Mouse (Mus musculus): ENCODE results near the gene Limch1. TPM values are rescaled to one million over a fixed set of nuclear protein-coding genes. Genes with fewer than 3 reads are reported as not detected.

Gene Limch1
- polyA plus RNA-seq, 1 experiment from 2014 or later: 48.4 TPM

DNA sequence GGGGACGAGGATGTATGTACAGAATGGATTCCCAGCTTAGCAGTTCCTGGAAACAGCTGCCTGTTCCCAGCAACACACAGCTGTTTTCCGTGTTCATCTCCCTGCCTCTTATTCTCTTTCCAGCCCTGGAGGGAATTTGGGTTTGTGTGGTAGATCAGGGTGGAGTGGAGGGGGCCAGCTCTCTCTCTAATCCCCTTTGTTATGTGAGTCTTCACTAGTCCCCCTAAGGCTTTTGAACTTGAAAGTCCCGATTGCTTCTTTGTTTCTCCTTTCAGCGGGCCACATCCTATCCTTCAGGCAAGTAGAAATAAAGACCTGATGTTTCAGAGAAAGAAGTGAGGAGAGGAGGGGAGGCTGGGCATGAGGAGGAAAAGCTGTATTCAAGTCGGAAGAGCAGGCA is 24.7 kb upstream of the Limch1 start:
- WGBS: 7% methylated on average over 5 of the region's 5 CpGs
- no peak for ATAC-seq
- Histone ChIP-seq H3K27me3 (no peaks in the 10 kb centered on the region), H3K9me3 (replicated peaks) (no peaks in the 10 kb centered on the region), H3K4me1 (0 out of 2 replicates have a peak, but pooled peaks cover 5% of the 10 kb centered on the region), H3K27ac (no peak overlapping the region), H3K9ac (no peak overlapping the region), H3K36me3 (ENCODE audit: poor library complexity, severe bottlenecking) (no peaks in the 10 kb centered on the region), H3K4me3 (no peak overlapping the region), H3K4me2 (no peak overlapping the region)

DNA sequence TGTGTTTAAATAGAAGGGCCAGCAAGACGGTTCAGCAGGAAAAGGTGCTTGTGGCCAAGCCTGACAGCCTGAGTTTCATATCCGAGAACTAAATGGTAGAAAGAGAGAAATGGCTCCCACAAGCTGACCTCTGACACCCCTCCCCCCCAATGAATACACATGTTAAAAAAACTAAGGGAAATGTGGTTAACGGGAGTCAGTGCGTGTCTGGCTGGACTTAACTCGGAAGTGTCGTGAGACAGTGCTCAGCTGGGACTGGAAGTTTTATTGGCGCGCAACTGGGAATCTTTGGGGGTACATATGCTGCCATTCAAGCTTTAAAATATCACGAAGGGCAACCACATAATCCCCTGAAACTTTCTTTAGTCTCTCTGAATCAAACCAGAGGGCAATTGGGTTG is 23.0 kb upstream of the Limch1 start:
- Histone ChIP-seq H3K9me3 (replicated peaks) (no peaks in the 10 kb centered on the region), H3K27me3 (no peaks in the 10 kb centered on the region), H3K27ac (no peak overlapping the region), H3K4me3 (no peak overlapping the region), H3K9ac (no peak overlapping the region), H3K36me3 (ENCODE audit: poor library complexity, severe bottlenecking) (no peaks in the 10 kb centered on the region), H3K4me2 (no peak overlapping the region), H3K4me1 (0 out of 2 replicates have a peak, but pooled peaks cover 5% of the 10 kb centered on the region)
- no peak for ATAC-seq
- WGBS: 76% methylated on average over 9 of the region's 9 CpGs

DNA sequence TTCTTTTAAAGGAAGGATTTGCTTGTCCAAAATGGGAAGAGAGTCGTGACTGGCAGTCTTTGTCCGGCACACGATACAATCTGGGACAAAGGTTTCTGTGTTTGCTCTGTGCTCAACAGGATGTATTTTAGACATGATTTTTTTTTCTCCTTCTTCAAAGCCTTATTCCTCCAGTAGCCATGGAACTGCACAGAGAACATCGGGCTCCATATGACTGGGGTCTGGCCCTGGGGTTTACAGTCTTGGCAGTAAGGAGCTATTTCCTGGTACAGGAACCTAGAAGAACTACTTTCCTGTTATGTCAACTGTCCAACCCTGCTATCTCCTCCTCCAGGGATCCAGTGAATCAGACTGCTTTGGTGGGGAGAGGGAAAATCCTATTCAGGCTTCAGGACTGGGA is 22.6 kb upstream of the Limch1 start:
- WGBS: 54% methylated on average over 4 of the region's 4 CpGs
- no peaks in the 10 kb centered on the region for H3K36me3 ChIP-seq (ENCODE audit: poor library complexity, severe bottlenecking)
- no peak for ATAC-seq

DNA sequence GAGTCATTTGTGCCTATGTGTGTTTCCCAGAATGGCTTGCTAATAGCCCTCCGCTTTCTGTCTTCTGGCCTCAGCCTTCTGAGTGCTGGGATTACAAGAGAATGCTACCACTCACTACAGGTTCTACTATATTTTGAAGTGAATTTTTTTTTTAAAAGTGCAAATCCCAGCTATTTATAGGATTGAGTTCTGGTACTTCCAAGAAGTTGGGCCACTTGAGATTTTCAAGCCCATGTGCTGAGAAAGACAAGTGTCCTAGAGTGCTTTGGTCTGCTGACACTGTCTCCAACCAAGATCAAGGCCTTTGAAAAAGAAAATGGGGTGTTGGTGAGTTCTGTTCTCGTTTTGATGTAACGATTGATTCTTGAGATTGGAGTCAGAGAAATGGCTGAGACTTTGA is 22.0 kb upstream of the Limch1 start:
- 80% methylated on average over 3 of the region's 3 CpGs for WGBS
- no peaks in the 10 kb centered on the region for H3K27me3 ChIP-seq
- no peak overlapping the region for H3K4me3 ChIP-seq
- H3K9ac ChIP-seq: no peak overlapping the region
- ATAC-seq: no peak
- H3K4me1 ChIP-seq: 0 out of 2 replicates have a peak, but pooled peaks cover 5% of the 10 kb centered on the region
- no peak overlapping the region for H3K27ac ChIP-seq
- no peak overlapping the region for H3K4me2 ChIP-seq
- no peaks in the 10 kb centered on the region for H3K9me3 ChIP-seq (replicated peaks)
- H3K36me3 ChIP-seq (ENCODE audit: poor library complexity, severe bottlenecking): no peaks in the 10 kb centered on the region

More for the DNA sequence above, 22.6 kb upstream of the Limch1 start:
- Histone ChIP-seq H3K27ac (no peak overlapping the region), H3K4me2 (no peak overlapping the region), H3K9me3 (replicated peaks) (no peaks in the 10 kb centered on the region), H3K27me3 (no peaks in the 10 kb centered on the region), H3K4me1 (0 out of 2 replicates have a peak, but pooled peaks cover 5% of the 10 kb centered on the region), H3K9ac (no peak overlapping the region), H3K4me3 (no peak overlapping the region)

DNA sequence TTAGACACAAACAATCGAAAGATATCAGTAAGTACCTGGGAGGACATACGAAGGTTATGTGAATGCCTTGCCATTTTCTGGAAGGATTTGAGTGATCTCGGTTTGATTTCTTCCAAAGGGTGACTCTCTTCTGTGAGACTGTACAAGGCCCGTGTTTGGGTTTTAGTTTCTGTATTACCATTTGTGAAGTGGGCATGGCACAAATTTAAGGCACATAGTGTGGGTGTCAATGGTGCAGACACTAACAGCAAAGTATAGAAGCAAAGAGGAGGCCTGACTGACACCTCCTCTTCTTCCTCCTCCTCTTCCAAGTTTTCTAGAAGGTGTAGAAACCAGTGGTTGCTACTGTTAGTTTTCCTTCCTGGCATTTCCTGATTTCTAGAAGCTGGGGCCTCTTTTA is 16.3 kb upstream of the Limch1 start:
- 93% methylated on average over 4 of the region's 4 CpGs for WGBS
- Histone ChIP-seq H3K27me3 (no peaks in the 10 kb centered on the region), H3K27ac (no peak overlapping the region), H3K4me3 (no peak overlapping the region), H3K9me3 (replicated peaks) (no peaks in the 10 kb centered on the region), H3K9ac (no peak overlapping the region), H3K36me3 (ENCODE audit: poor library complexity, severe bottlenecking) (no peaks in the 10 kb centered on the region), H3K4me2 (no peak overlapping the region), H3K4me1 (peaks cover 16% of the 10 kb centered on the region)
- no peak for ATAC-seq

DNA sequence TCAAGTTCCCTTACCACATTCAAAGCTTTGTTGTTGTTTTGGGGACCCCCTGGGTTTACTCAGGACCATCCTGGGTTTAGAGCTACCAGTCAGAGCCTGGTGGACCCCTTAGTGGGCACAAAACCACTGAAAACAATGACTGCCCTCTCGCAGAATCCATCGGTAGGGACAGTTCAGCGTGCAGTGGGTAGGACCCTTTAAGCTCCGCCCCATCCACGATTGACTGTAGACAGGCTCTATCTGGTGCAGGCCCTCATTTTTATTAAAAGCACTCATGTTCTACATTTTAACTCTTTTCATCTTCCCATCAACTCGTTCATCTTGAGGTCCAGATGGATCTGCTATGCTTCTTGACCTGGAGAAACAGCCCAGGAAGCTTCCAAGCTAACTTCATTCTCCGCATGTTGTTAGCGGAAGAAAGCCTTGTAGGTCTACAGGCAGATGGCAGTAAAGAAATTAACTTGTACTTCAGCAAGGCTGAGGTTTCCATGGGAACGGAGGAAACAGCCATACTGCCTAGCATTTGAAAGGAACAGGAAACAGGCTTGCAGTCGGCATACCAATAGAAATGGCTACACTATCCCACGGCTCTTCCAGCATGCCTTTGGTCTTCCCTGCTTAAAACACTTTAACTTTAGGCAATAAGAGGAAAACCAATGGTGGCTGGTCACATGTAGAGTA is 14.9 kb upstream of the Limch1 start:
- peak overlapping the region; percentile 12 for H3K4me2 ChIP-seq
- H3K4me3 ChIP-seq: no peak overlapping the region
- peak; percentile 96 for ATAC-seq
- H3K4me1 ChIP-seq: peaks cover 16% of the 10 kb centered on the region
- H3K9me3 ChIP-seq (replicated peaks): no peaks in the 10 kb centered on the region
- H3K9ac ChIP-seq: no peak overlapping the region
- no peak overlapping the region for H3K27ac ChIP-seq
- no peaks in the 10 kb centered on the region for H3K36me3 ChIP-seq (ENCODE audit: poor library complexity, severe bottlenecking)
- 27% methylated on average over 11 of the region's 11 CpGs for WGBS
- H3K27me3 ChIP-seq: no peaks in the 10 kb centered on the region

DNA sequence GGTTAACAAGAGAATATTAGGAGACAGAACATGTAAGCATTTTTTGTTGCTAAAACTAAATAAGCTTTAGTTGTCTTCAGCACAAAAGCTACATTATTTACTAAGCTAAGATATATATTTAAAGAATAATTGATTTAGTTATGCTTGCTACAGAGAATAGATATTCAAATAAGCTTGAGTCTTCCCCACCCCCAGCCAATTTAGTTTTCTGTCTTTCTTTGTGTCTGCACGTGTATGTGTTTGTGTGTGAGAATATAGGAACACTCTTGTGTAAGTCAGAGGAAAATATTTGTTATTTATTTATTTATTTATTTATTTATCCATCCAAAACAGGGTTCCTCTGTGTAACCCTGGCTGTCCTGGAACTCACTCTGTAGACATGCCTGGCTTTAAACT is 14.3 kb upstream of the Limch1 start:
- Histone ChIP-seq H3K9me3 (replicated peaks) (no peaks in the 10 kb centered on the region), H3K4me3 (no peak overlapping the region), H3K27ac (no peak overlapping the region), H3K36me3 (ENCODE audit: poor library complexity, severe bottlenecking) (no peaks in the 10 kb centered on the region), H3K27me3 (no peaks in the 10 kb centered on the region), H3K9ac (no peak overlapping the region), H3K4me1 (peaks cover 16% of the 10 kb centered on the region), H3K4me2 (peak overlapping the region; percentile 12; the same call in 1 of the 2 replicates)
- 36% methylated on average over 1 of the region's 1 CpGs for WGBS
- ATAC-seq: no peak

DNA sequence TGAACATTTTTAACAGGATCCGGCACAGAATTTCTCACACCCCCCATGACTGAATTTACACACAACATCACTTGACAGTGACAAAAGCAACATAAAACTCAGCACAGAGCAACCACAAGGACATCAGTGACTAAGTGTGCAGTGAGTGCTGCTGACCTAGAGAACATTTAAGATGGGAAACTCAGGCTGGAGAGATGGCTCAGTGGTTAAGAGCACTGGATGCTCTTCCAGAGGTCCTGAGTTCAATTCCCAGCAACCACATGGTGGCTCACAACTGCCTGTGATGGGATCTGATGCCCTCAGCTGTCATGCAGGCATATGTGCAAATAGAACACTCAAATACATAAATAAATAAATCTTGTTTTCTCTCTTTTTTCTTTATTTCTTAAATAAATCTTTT is 12.1 kb upstream of the Limch1 start:
- H3K27me3 ChIP-seq: no peaks in the 10 kb centered on the region
- H3K4me2 ChIP-seq: no peak overlapping the region
- 91% methylated on average over 1 of the region's 1 CpGs for WGBS
- no peaks in the 10 kb centered on the region for H3K9me3 ChIP-seq (replicated peaks)
- no peak overlapping the region for H3K27ac ChIP-seq
- no peak for ATAC-seq
- peaks cover 16% of the 10 kb centered on the region for H3K4me1 ChIP-seq
- no peak overlapping the region for H3K4me3 ChIP-seq
- H3K36me3 ChIP-seq (ENCODE audit: poor library complexity, severe bottlenecking): no peaks in the 10 kb centered on the region
- H3K9ac ChIP-seq: no peak overlapping the region

DNA sequence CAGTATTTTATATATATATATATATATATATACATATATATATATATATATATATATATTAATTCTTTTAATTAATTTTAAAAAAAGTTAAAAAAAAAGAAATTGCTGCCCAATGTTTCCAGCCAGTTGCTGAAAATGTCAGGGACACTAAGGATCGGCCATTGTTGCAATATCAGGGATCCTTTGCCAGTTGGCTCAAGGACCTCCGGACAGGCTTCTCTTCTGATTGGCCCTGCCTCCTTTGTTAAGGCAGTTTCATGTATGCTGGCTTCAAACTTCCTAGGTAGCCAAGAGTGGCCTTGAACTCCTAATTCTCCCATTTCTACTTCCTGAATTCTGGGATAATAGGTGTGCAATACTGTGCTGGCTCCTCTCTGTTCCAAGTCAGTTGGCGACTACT is 6.3 kb upstream of the Limch1 start:
- Histone ChIP-seq H3K4me2 (no peak overlapping the region), H3K4me1 (no peaks in the 10 kb centered on the region), H3K4me3 (no peak overlapping the region), H3K9me3 (replicated peaks) (no peaks in the 10 kb centered on the region), H3K36me3 (ENCODE audit: poor library complexity, severe bottlenecking) (no peaks in the 10 kb centered on the region), H3K9ac (no peak overlapping the region), H3K27ac (no peak overlapping the region), H3K27me3 (no peaks in the 10 kb centered on the region)
- 88% methylated on average over 3 of the region's 3 CpGs for WGBS
- no peak for ATAC-seq

DNA sequence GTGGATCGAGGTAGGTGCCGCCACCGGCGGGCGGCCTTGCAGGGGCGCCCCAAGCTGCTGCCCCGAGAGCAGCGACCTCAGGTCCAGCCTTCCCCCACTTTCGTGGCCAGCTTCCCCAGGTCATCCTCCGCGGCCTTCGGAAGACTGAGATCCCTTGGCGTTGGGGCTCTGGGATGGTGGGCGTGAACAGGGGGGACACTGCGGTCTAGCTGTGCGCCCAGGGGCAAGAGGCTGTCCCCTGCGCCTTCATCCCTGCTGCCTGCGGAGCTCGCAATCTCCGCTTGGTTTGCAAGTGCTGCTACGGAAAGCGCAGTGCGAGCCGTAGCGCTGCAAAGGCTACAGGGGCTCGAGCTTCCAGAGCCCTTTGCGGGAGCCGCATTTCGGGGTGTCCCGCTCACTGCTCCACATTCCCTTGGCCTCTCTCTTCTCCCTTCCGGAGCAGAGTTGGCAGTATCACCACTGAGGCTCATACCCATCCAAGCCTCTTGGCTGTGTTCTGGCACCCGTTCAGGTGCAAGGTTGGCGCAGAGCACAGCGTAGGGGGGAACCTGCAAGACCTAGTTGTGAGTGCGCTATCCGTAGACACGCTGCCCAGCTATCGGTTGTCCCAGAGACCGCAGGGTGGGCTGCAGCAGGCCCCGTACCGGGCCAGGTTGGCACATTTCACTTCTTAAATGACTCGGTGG is 512 bp downstream of the Limch1 start:
- H3K9ac ChIP-seq: peak overlapping the region; percentile 86
- peaks cover 45% of the 10 kb centered on the region for H3K4me1 ChIP-seq
- peak overlapping the region; percentile 74 for H3K27ac ChIP-seq
- H3K4me3 ChIP-seq: peak overlapping the region; percentile 60
- no peaks in the 10 kb centered on the region for H3K9me3 ChIP-seq (replicated peaks)
- peak; percentile 66 for ATAC-seq
- 1% methylated on average over 42 of the region's 42 CpGs for WGBS
- peaks cover 6% of the 10 kb centered on the region; the same call in 1 of the 2 replicates for H3K27me3 ChIP-seq
- H3K4me2 ChIP-seq: peak overlapping the region; percentile 87
- H3K36me3 ChIP-seq (ENCODE audit: poor library complexity, severe bottlenecking): no peaks in the 10 kb centered on the region

DNA sequence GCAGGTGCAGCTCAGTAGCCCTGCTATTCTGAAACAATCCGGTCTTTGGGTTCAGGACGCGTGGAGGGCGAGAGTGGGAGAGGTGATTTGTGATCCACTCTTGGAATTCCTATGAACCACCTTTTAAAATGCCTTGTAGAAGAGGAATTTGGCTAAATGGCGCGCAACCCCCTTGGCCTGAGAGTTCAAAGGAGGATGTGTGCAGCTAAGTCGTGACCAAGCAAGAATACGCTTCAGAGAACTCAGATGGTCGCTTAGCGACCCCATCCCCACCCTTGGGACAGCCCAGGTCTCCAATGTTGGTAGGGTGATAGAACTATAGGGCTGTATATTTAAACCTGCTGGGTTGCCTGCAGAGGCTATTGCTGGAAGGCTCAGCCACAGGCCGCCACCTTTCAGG is 1.1 kb downstream of the Limch1 start:
- no peak for ATAC-seq
- H3K27me3 ChIP-seq: peaks cover 6% of the 10 kb centered on the region; the same call in 1 of the 2 replicates
- peak overlapping the region; percentile 86 for H3K9ac ChIP-seq
- H3K9me3 ChIP-seq (replicated peaks): no peaks in the 10 kb centered on the region
- H3K4me3 ChIP-seq: peak overlapping the region; percentile 60
- H3K4me1 ChIP-seq: peaks cover 51% of the 10 kb centered on the region
- peak overlapping the region; percentile 87 for H3K4me2 ChIP-seq
- peak overlapping the region; percentile 74; the same call in 1 of the 2 replicates for H3K27ac ChIP-seq
- H3K36me3 ChIP-seq (ENCODE audit: poor library complexity, severe bottlenecking): no peaks in the 10 kb centered on the region
- 8% methylated on average over 11 of the region's 11 CpGs for whole genome bisulfite sequencing

DNA sequence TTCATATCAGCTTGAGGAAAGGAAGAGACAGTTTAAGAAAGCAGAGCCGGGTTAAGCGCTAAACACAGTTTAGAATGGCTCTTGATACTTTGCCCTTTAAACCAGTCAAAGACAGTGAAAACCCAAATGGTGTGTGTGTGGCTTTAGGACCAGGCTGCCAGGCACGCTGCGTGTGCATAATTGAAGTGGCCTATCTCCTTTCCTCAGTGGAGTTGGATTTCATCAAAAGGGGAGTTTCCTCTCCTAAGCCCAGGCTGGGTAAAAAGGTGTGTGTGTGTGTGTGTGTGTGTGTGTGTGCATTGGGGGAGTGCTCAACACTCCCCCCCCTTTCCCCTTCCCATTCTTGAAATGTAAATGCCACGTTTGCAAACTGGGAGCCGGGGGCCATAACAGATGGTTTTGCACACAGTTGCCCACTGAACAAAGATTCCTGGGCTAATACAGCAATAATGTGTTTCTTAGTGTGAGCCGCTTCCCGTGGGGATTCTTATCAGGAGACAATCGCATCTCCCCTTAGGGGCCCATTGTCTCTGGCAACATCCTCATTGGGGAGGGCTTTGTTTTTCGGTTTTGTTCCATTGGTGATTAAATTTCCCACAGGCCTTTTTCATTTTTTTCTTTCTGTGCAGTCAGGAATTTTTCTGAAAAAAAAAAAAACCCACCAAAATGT is 2.3 kb downstream of the Limch1 start:
- Histone ChIP-seq H3K27ac (peak overlapping the region; percentile 60), H3K4me3 (0 out of 2 replicates have a peak overlapping the region, but pooled peaks have one; percentile 0), H3K27me3 (peaks cover 6% of the 10 kb centered on the region; the same call in 1 of the 2 replicates), H3K4me1 (peaks cover 53% of the 10 kb centered on the region), H3K9me3 (replicated peaks) (no peaks in the 10 kb centered on the region), H3K36me3 (ENCODE audit: poor library complexity, severe bottlenecking) (no peaks in the 10 kb centered on the region), H3K9ac (no peak overlapping the region), H3K4me2 (peak overlapping the region; percentile 87)
- WGBS: 7% methylated on average over 10 of the region's 10 CpGs
- peak; percentile 28; the same call in 1 of the 2 replicates for ATAC-seq
